8 mouse cellular contexts compared by ENCODE assay signal in the genomic region with DNA sequence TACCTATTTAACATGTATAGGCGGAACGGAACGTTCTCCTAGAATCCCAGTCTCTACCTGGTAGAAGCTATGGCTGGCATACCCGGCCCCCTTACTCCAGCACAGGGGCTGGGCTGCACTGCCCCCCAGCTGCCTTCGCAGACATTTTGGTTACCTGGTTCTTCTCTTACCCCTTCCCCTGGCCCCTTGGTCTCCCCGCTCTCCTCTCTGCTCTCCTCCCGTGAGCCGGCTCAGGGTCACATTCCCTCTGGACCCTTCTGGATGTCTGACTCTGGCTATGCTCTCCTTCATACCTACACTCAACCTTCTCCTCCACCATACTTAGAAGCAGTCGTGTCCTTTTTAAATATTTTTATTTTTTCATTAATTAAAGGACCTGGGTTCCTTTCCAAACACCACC. TPM values are rescaled to one million over a fixed set of nuclear protein-coding genes. Genes with fewer than 3 reads are reported as not detected.
DNase-seq lines count a peak whose midpoint lies in the region; ATAC-seq and TF ChIP-seq lines count a peak whose summit lies in the region.

No protein-coding gene starts in this region.

- TF ChIP-seq POLR2A in testis, adult 2 months (IDR thresholded peaks at IDR 0.05; ENCODE audit: control insufficient read depth, low read depth, low read length): no peak

- no peaks in the 10 kb centered on the region for H3K27me3 ChIP-seq in forebrain, embryonic 11.5 days (ENCODE audit: control insufficient read depth, insufficient read depth, low read length)
- no peaks in the 10 kb centered on the region for H3K27me3 ChIP-seq in heart, embryonic 16.5 days (ENCODE audit: control insufficient read depth, insufficient read depth, low read length)
- no peaks in the 10 kb centered on the region for H3K27me3 ChIP-seq in liver, embryonic 14.5 days (ENCODE audit: control insufficient read depth, insufficient read depth, low read length)
- H3K27me3 ChIP-seq in testis, adult 2 months (ENCODE audit: control insufficient read depth, insufficient read depth, low read length): no peaks in the 10 kb centered on the region

- TF ChIP-seq CTCF in liver, embryonic 14.5 days (IDR thresholded peaks at IDR 0.05; ENCODE audit: low read depth): peak; percentile 29; the same call in 1 of the 2 replicates
- 0 out of 2 replicates have a peak, but pooled peaks have one; percentile 12 for TF ChIP-seq CTCF in testis, adult 2 months (IDR thresholded peaks at IDR 0.05; ENCODE audit: control insufficient read depth, insufficient read depth, insufficient replicate concordance, low read depth, low read length)

- WGBS in forebrain, embryonic 11.5 days: 2% methylated on average over 9 of the region's 9 CpGs
- WGBS in heart, embryonic 16.5 days: under 1% methylated on average over 9 of the region's 9 CpGs
- 4% methylated on average over 9 of the region's 9 CpGs for WGBS in liver, embryonic 14.5 days (ENCODE audit: insufficient replicate concordance)

- no peak for TF ChIP-seq EP300 in liver, embryonic 14.5 days (IDR thresholded peaks at IDR 0.05; ENCODE audit: low read depth)

- H3K4me1 ChIP-seq in forebrain, embryonic 11.5 days (replicated peaks; ENCODE audit: control insufficient read depth, insufficient read depth, low read length): peaks cover 8% of the 10 kb centered on the region; the same call in 1 of the 2 replicates
- peaks cover 21% of the 10 kb centered on the region for H3K4me1 ChIP-seq in heart, embryonic 16.5 days (ENCODE audit: control insufficient read depth, insufficient read depth, low read length)
- peaks cover 11 to 28% of the 10 kb centered on the region in 2 experiments for H3K4me1 ChIP-seq in liver, embryonic 14.5 days (replicated peaks; ENCODE audit: control insufficient read depth in 2 of 2, insufficient read depth in 2 of 2, low read length in 1 of 2)
- peaks cover 8% of the 10 kb centered on the region for H3K4me1 ChIP-seq in testis, adult 2 months (ENCODE audit: control insufficient read depth, insufficient read depth, low read length)

- H3K27ac ChIP-seq in forebrain, embryonic 11.5 days (ENCODE audit: low read depth, low read length): no peak overlapping the region
- H3K27ac ChIP-seq in heart, embryonic 16.5 days (ENCODE audit: low read length): peak overlapping the region; percentile 87
- H3K27ac ChIP-seq in liver, embryonic 14.5 days: peak overlapping the region; percentile 62
- peak overlapping the region; percentile 25; the same call in 1 of the 2 replicates for H3K27ac ChIP-seq in testis, adult 2 months (ENCODE audit: control insufficient read depth, insufficient read depth, low read depth, low read length)

- H3K36me3 ChIP-seq in forebrain, embryonic 11.5 days (ENCODE audit: control insufficient read depth, insufficient read depth, low read length): no peaks in the 10 kb centered on the region; the same call in 1 of the 2 replicates
- peaks cover 8% of the 10 kb centered on the region for H3K36me3 ChIP-seq in heart, embryonic 16.5 days (ENCODE audit: control insufficient read depth, insufficient read depth)
- H3K36me3 ChIP-seq in liver, embryonic 14.5 days (replicated peaks; ENCODE audit: control insufficient read depth, insufficient read depth, low read depth): no peaks in the 10 kb centered on the region; the same call in 1 of the 2 replicates
- H3K36me3 ChIP-seq in testis, adult 2 months (ENCODE audit: control insufficient read depth, insufficient read depth, low read length): peaks cover 2% of the 10 kb centered on the region; the same call in 1 of the 2 replicates

- peak; percentile 57 for DNase-seq in forebrain, embryonic 11.5 days (ENCODE audit: low spot score)
- peak; percentile 52 for DNase-seq in kidney, postnatal 14 days
- peak in 2 of 3 experiments; percentile 6 to 11 for DNase-seq in liver, embryonic 14.5 days (ENCODE audit: low read depth in 3 of 3, low spot score in 3 of 3)
- peak; percentile 50 for DNase-seq in neural tube, embryonic 10.5 days (ENCODE audit: extremely low spot score, low spot score)

- H3K9ac ChIP-seq in forebrain, embryonic 11.5 days (ENCODE audit: low read length): peak overlapping the region; percentile 71
- peak overlapping the region; percentile 87 for H3K9ac ChIP-seq in heart, embryonic 16.5 days (ENCODE audit: low read length)
- H3K9ac ChIP-seq in liver, embryonic 14.5 days (replicated peaks): peak overlapping the region; percentile 80

- H3K9me3 ChIP-seq in forebrain, embryonic 11.5 days (ENCODE audit: control insufficient read depth, low read length): no peaks in the 10 kb centered on the region
- H3K9me3 ChIP-seq in heart, embryonic 16.5 days (replicated peaks; ENCODE audit: control insufficient read depth, low read length): no peaks in the 10 kb centered on the region
- no peaks in the 10 kb centered on the region for H3K9me3 ChIP-seq in liver, embryonic 14.5 days (ENCODE audit: control insufficient read depth, low read length)

- peak overlapping the region; percentile 91 for H3K4me2 ChIP-seq in forebrain, embryonic 11.5 days (ENCODE audit: low read depth, low read length, severe bottlenecking)
- H3K4me2 ChIP-seq in heart, embryonic 16.5 days (ENCODE audit: low read depth, low read length): peak overlapping the region; percentile 96
- H3K4me2 ChIP-seq in liver, embryonic 14.5 days (ENCODE audit: low read depth): peak overlapping the region; percentile 100

- peak; percentile 2 for ATAC-seq in CD4-positive, CD25-positive, alpha-beta regulatory T cell, adult 4 months
- ATAC-seq in cerebellum, adult (ENCODE audit: insufficient number of reproducible peaks, low FRiP score, low TSS enrichment): peak; percentile 24; the same call in 1 of the 2 replicates
- ATAC-seq in forebrain, embryonic 11.5 days (replicated peaks; ENCODE audit: low FRiP score): peak; percentile 49
- ATAC-seq in heart, embryonic 16.5 days (replicated peaks; ENCODE audit: extremely low read depth, insufficient read depth, low FRiP score): peak; percentile 38
- ATAC-seq in liver, embryonic 14.5 days (ENCODE audit: insufficient read depth): peak; percentile 15

- peak overlapping the region; percentile 92 for H3K4me3 ChIP-seq in forebrain, embryonic 11.5 days (ENCODE audit: low read depth, low read length)
- peak overlapping the region; percentile 85 for H3K4me3 ChIP-seq in heart, embryonic 16.5 days (ENCODE audit: low read length)
- H3K4me3 ChIP-seq in liver, embryonic 14.5 days (ENCODE audit: insufficient read depth in 1 of 2, low read depth in 2 of 2, low read length in 2 of 2): peak overlapping the region; percentile 58 to 90
- H3K4me3 ChIP-seq in testis, adult 2 months (ENCODE audit: control insufficient read depth, low read depth, low read length): peak overlapping the region; percentile 82

RNA-seq across cellular contexts. Expression of a gene that starts 0.5 kb away (rescaled TPM):
- polyA plus RNA-seq in CD4-positive, CD25-positive, alpha-beta regulatory T cell, adult 4 months (2017; shearing (Covaris generic)): 10 to 100 TPM; 18.8 to 22.3 TPM
- 20.4 and 21.0 TPM in 2 replicates for polyA plus RNA-seq in forebrain, embryonic 11.5 days (2014; fragmentation: Nextera tagmentation; extraction: Ambion mirVana)
- polyA plus RNA-seq in heart, embryonic 16.5 days (2015; fragmentation: Nextera tagmentation; extraction: Ambion mirVana): 12.1 and 12.5 TPM in 2 replicates
- 4.8 and 5.3 TPM in 2 replicates for polyA plus RNA-seq in liver, embryonic 14.5 days (2012; rRNA removed)
- 9.6 and 10.3 TPM in 2 replicates for polyA plus RNA-seq in liver, embryonic 14.5 days (2014; fragmentation: Nextera tagmentation; extraction: Ambion mirVana)
- 74.6 and 82.5 TPM in 2 replicates for polyA plus RNA-seq in testis, adult 2 months (2012; rRNA removed)

RNA-seq across cellular contexts. Expression of a gene that starts 0.6 kb away (rescaled TPM):
- 10 to 100 TPM; 85.9 to 96.8 TPM for polyA plus RNA-seq in CD4-positive, CD25-positive, alpha-beta regulatory T cell, adult 4 months (2017; shearing (Covaris generic))
- 102 TPM in 2 replicates for polyA plus RNA-seq in forebrain, embryonic 11.5 days (2014; fragmentation: Nextera tagmentation; extraction: Ambion mirVana)
- polyA plus RNA-seq in heart, embryonic 16.5 days (2015; fragmentation: Nextera tagmentation; extraction: Ambion mirVana): 77.0 and 84.4 TPM in 2 replicates
- 12.0 and 12.6 TPM in 2 replicates for polyA plus RNA-seq in liver, embryonic 14.5 days (2012; rRNA removed)
- 23.2 and 27.1 TPM in 2 replicates for polyA plus RNA-seq in liver, embryonic 14.5 days (2014; fragmentation: Nextera tagmentation; extraction: Ambion mirVana)
- 42.8 and 46.5 TPM in 2 replicates for polyA plus RNA-seq in testis, adult 2 months (2012; rRNA removed)
